Mouse (Mus musculus) kidney, adult 2 months (tissue): ENCODE measurements around the gene Rnf128. TPM values are rescaled to one million over a fixed set of nuclear protein-coding genes. Genes with fewer than 3 reads are reported as not detected.
A peak's percentile ranks its signal among the peaks of the same experiment; 100 is the strongest.

ENCODE experiments used
- DNase-seq: peaks from one replicate; pipeline ENCODE4 v3.0.0; 2021
- H3K27ac ChIP-seq: fragments of 200-500 bp; 2 replicates; pipeline ENCODE4 v1.5.1; 2012; ENCODE audit warnings: low read depth, low read length, control low read depth, inconsistent platforms; ENCODE audit not compliant: insufficient read depth
- H3K27me3 ChIP-seq: fragments of 200-500 bp; replicated peaks from 2 replicates; pipeline ENCODE4 v1.6.1; 2012; ENCODE audit warnings: mild to moderate bottlenecking, moderate library complexity, low read length, inconsistent platforms; ENCODE audit not compliant: control insufficient read depth, insufficient read depth
- H3K36me3 ChIP-seq: fragments of 200-500 bp; 2 replicates; pipeline ENCODE4 v1.6.1; 2012; ENCODE audit warnings: mild to moderate bottlenecking, moderate library complexity, low read length, inconsistent platforms; ENCODE audit not compliant: control insufficient read depth, insufficient read depth
- H3K4me1 ChIP-seq: fragments of 200-500 bp; 2 replicates; pipeline ENCODE4 v1.6.1; 2011; ENCODE audit warnings: low read length; ENCODE audit not compliant: control insufficient read depth, insufficient read depth
- H3K4me3 ChIP-seq: fragments of 200-500 bp; 2 replicates; pipeline ENCODE4 v1.5.1; 2011; ENCODE audit warnings: mild to moderate bottlenecking, low read depth, low read length, control low read depth; ENCODE audit not compliant: insufficient read depth
- CTCF ChIP-seq: fragments of 200-500 bp; conservative IDR thresholded peaks from 2 replicates; pipeline ENCODE4 v1.5.1; 2011; ENCODE audit warnings: low read depth, mild to moderate bottlenecking, control low read depth, low read length, moderate library complexity, mixed read lengths; ENCODE audit not compliant: insufficient read depth, insufficient read length
- POLR2A ChIP-seq: fragments of 200-500 bp; IDR thresholded peaks from one replicate; pipeline ENCODE4 v1.6.1; 2011; ENCODE audit warnings: low read depth, low read length, control low read depth
- WGBS: fragments of 180-500 bp; shearing (Covaris S2); methylation state at CpG from one replicate; pipeline ENCODE4 v1.1.7; 2018; 5-methylcytosine and 5-hydroxymethylcytosine counted together
- polyA plus RNA-seq: library from polyadenylated mRNA; depleted of rRNA; stranded (reverse); fragments of >200 nt; gene quantifications from 2 replicates; pipeline ENCODE4 v1.2.3, GENCODE M21; 2012

Rnf128 gene
- polyA plus RNA-seq, 1 experiment = 28.9 TPM

DNA sequence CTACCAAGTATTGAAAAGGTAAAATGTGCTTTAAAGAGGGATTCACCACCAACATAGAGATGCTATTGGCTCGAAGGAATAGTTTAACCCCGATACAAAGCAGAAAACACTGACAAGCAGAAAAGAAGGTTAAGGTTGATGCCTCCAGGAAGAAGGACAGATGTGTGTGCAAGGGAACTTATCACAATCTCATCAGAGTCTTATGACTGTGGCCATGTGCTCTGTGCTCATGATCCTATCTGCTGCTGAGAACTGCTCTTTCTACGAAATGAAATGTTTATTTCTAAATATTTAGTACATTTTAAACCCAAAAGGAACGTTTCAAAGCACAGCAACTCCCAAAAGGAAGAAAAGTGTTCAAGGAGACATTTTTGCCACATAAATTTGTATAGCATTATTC, 30.8 kb upstream of the Rnf128 start:
- no peak overlapping the region for H3K4me3 ChIP-seq
- WGBS = 81% methylated on average over 4 of the region's 4 CpGs

GRCm38 (mm10) chrX:139537641-139538397, 25.3 kb upstream of the Rnf128 start:
- H3K4me3 ChIP-seq = no peak overlapping the region
- TF ChIP-seq POLR2A (no peak), CTCF (no peak)
- H3K36me3 ChIP-seq = no peaks in the 10 kb centered on the region
- WGBS = 74% methylated on average over 5 of the region's 5 CpGs
- DNase-seq = no peak
- no peaks in the 10 kb centered on the region for H3K4me1 ChIP-seq
- no peak overlapping the region for H3K27ac ChIP-seq
- no peaks in the 10 kb centered on the region for H3K27me3 ChIP-seq

More for the DNA sequence above, 30.8 kb upstream of the Rnf128 start:
- no peaks in the 10 kb centered on the region for H3K4me1 ChIP-seq
- TF ChIP-seq POLR2A (no peak), CTCF (no peak)
- no peaks in the 10 kb centered on the region for H3K36me3 ChIP-seq
- DNase-seq = no peak
- H3K27ac ChIP-seq = no peak overlapping the region
- H3K27me3 ChIP-seq = no peaks in the 10 kb centered on the region

DNA sequence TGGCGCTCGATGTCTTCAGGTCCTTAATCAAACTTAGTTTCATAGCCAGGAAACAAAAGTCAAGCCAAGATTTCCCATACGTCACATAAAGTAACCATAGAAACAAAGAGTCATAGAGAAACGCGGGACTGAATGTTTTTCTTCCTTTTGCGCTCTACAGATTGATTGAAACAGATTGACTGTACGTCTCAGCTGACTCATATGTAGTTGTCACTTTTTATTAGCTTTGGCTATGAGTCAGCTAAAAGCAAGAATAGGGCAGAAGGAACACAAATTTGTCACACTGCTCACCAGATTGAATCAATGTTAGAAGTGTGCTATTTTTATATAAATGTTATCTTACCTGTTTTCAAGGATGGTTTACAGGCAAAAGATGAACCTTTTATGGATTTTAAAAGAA, 19.4 kb upstream of the Rnf128 start:
- no peaks in the 10 kb centered on the region for H3K4me1 ChIP-seq
- no peak overlapping the region for H3K4me3 ChIP-seq
- TF ChIP-seq POLR2A (no peak), CTCF (no peak)
- H3K36me3 ChIP-seq = no peaks in the 10 kb centered on the region
- 47% methylated on average over 7 of the region's 7 CpGs for WGBS
- no peaks in the 10 kb centered on the region for H3K27me3 ChIP-seq
- H3K27ac ChIP-seq = no peak overlapping the region
- DNase-seq = no peak

- TF ChIP-seq CTCF (no peak), POLR2A (no peak)
- peak; percentile 10 for DNase-seq
- no peaks in the 10 kb centered on the region for H3K4me1 ChIP-seq
- 61% methylated on average over 5 of the region's 5 CpGs for WGBS
- no peak overlapping the region for H3K4me3 ChIP-seq
- no peaks in the 10 kb centered on the region for H3K36me3 ChIP-seq
- H3K27ac ChIP-seq = no peak overlapping the region
- no peaks in the 10 kb centered on the region for H3K27me3 ChIP-seq
Measured at GRCm38 (mm10) chrX:139550456-139550855, 12.7 kb upstream of the Rnf128 start.

DNA sequence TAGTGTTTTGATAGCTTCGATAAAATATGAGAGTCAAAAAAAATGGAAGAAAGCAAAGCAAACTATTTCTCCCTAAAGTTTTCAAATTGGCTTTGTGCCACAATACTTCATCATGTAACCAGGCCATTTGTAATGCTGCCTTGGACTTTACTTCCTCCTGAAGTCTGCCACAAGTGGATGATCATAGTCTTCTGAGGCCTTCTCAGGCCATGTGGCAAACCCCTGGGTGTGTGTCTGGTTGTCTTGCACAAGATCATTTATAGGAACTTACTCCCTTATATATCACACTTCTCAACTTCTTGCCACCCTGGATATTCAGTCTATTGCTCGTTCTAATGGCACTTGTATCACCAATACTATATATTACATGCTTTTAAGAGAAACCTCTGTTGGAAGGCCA, 11.0 kb upstream of the Rnf128 start:
- 77% methylated on average over 2 of the region's 2 CpGs for WGBS
- Histone ChIP-seq H3K4me3 (no peak overlapping the region), H3K36me3 (no peaks in the 10 kb centered on the region), H3K27ac (no peak overlapping the region), H3K27me3 (no peaks in the 10 kb centered on the region), H3K4me1 (no peaks in the 10 kb centered on the region)
- DNase-seq = no peak
- no peak for TF ChIP-seq CTCF

DNA sequence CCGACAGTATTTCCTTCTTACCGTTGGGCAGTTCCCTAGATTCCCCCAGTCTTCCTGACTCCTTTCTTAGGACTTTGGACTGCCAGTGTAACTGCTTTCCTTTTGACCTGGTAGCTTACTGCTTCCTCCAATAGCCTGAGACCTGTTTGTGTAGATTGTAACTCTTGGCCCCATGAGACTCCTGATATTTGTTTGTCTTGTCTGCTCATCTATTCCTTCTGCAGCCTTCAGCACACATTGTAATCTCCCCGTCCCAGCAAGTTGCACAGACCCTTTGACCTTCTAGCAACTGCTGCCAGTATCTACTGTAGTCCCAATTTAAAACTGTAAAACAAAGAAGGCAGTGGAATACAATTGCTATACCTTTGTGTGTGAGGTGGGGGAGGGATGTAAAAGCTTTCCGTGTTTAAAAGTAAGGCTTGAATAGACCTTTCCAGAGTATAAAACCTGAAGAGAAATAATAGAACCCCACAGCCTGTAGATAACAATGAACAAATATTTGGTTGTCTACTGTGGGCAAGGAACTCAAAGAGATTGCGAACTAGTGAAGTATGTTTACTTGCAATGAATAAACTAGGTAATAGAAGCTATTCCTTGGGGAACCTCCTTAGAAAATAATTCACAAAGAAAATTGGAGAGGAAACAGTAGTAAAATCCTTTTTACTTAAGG, 726 bp upstream of the Rnf128 start:
- Histone ChIP-seq H3K36me3 (no peaks in the 10 kb centered on the region), H3K4me1 (peaks cover 3% of the 10 kb centered on the region; the same call in 1 of the 2 replicates), H3K27me3 (no peaks in the 10 kb centered on the region), H3K27ac (peak overlapping the region; percentile 39; the same call in 1 of the 2 replicates), H3K4me3 (no peak overlapping the region)
- peak; percentile 43 for DNase-seq
- 21% methylated on average over 5 of the region's 5 CpGs for WGBS
- no peak for TF ChIP-seq POLR2A
- no peak for TF ChIP-seq CTCF

- Histone ChIP-seq H3K27ac (no peak overlapping the region), H3K27me3 (no peaks in the 10 kb centered on the region), H3K36me3 (no peaks in the 10 kb centered on the region), H3K4me3 (no peak overlapping the region), H3K4me1 (no peaks in the 10 kb centered on the region)
- 87% methylated on average over 3 of the region's 3 CpGs for WGBS
- TF ChIP-seq POLR2A (no peak), CTCF (no peak)
- no peak for DNase-seq
Measured at GRCm38 (mm10) chrX:139570054-139570453, 6.9 kb downstream of the Rnf128 start.
